Mouse (Mus musculus): Measurements from ENCODE around the gene Gria4.
A peak's percentile ranks its signal among the peaks of the same experiment; 100 is the strongest.
"Not testable (repeated sequence)": the region's sequence is repeated elsewhere in the genome, so short reads cannot be mapped to it uniquely, and the experiment has no call there.

Gria4 gene

GRCm38 (mm10) chr9:4555415-4555959 is 240.5 kb downstream of the Gria4 start:
- no peak for DNase-seq

DNA sequence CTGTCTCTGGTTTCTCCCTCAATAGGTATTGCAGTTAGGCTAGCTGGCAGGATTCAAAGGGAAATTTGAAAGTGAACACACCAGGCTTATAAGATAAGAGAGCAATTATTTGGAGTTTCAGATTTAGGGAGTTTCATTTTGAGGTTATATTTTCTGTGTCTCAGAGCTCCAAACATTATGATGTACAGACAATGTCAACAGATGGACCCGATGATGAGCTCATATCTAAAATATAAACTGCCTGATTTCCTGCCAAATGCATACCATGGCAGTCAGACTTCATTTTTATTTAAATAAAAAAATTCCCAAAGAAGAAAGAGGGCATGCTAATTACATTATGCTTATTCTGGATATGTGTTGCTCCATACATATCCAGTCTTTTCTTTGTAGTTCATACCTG is 256.8 kb downstream of the Gria4 start:
- no peak for DNase-seq

- no peak for DNase-seq
Observed at GRCm38 (mm10) chr9:4536514-4537150, 259.4 kb downstream of the Gria4 start.

GRCm38 (mm10) chr9:4514563-4514885 is 281.5 kb downstream of the Gria4 start:
- no peak for DNase-seq

DNA sequence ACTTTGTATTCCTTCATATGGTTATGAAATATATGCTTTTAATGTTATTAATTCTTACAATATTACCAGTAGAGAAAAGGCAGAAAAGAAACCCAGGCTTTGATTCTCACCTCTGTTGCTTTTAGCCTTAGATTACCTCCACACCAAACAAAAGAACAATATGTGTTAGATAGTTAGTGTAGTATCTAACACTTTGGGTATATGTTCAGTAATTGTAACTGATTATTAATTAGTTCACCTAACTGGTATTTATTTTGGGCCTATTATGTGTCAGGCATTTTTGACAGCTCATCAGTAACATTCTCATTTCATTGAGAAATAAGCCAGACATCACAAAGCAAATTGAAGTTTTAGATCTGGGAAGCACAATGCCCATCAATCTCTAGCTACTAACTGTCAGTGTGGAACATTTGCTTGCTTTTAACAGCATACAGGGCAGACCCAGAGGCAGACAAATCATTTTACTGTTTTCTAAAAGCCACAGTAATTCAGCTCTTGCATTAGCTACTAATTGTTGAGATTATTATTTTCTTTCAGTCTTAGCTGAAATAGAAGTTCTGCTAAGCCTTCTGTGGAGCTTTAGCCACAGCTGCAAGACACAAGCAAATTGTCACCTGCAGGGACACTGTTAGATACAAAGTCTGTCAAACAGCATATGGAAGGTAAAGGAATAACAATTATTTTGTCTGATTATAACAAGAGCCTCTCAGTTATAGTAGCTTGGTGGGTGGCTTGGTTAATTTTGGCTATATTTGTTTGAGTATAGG is 282.1 kb downstream of the Gria4 start:
- DNase-seq, result no peak

DNA sequence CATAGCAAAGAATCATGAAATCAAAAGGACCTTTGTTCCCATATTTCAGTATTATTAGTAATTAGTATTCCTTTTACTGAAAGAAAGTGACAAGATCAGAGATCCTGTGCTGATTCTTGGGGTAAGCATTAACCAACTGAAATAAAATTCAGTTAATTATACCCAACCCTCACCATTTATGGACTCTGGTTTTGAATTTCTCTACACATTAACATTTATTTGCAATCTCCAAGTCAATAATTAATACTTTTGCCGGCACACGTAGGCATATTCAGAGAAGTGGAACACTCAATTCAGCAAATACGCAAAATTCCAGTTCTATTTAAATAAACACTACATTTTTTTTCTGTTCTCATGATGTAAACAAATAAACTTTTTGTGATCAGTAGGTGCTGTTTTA is 289.9 kb downstream of the Gria4 start:
- no peak for DNase-seq

DNA sequence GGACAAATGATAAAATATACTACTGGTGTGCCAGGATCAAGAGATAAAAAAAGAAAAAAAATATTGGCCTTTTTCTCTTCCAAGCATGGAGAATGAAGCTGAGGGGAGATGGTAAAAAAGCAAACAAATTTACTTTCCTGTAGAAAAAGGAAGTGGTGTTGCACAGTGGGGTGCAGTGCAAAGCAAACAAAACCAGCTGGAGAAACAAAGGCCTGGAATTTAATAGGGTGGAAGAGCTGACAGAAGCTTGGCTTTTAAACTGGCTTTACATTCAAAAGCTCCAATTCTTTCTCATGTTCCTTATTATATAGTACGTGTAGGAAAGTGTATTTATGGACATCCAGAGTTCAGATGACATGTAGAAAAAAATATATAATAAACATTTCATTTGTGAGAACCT is 290.9 kb downstream of the Gria4 start:
- DNase-seq, result no peak

- DNase-seq, result no peak
Observed at GRCm38 (mm10) chr9:4486428-4486827, 309.6 kb downstream of the Gria4 start.

GRCm38 (mm10) chr9:4484502-4484901 is 311.5 kb downstream of the Gria4 start:
- DNase-seq, result no peak

GRCm38 (mm10) chr9:4470791-4471190 is 325.2 kb downstream of the Gria4 start:
- DNase-seq, result no peak

- no peak for DNase-seq
Observed at GRCm38 (mm10) chr9:4459456-4460070, 336.5 kb downstream of the Gria4 start.

DNA sequence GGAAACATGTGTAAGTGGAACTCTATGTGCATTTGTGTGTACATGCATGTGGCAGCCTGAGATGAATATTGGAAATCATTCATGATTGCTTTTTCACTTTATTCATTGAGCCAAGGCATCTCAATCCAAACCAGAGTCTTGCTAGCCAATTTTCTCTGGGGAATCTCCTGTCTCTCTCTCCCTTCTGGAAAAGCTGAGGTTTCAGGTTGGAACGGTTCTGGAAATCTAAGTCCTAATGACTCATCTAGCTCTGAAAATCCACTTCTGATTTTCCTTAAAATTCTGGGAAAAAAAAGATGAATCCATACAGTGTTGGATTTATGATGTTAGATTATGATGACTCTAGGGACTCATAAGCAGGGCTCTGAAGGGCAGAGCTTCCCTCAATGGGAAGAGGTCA is 337.8 kb downstream of the Gria4 start:
- no peak for DNase-seq

GRCm38 (mm10) chr9:4457644-4458043 is 338.4 kb downstream of the Gria4 start:
- no peak for DNase-seq

DNA sequence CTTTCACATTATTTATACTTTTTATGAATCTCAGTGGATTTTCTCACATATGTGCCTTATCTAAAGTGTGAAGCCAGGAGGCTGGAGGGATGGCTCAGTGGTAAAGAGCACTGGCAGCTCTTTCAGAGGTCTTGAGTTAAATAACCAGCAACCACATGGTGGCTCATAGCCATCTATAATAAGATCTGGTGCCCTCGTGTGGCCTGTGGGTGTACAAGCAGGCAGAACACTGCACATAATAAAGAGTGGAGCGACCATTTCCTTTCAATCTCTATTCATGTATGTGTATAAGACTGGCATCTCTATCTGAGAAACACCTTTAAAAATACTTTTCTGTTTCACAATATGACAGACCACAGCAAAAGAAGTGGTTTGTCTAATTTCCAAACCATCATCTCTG is 353.1 kb downstream of the Gria4 start:
- peak; percentile 38 for DNase-seq

GRCm38 (mm10) chr9:4400801-4401200 is 395.2 kb downstream of the Gria4 start:
- DNase-seq, result not testable (repeated sequence)

DNA sequence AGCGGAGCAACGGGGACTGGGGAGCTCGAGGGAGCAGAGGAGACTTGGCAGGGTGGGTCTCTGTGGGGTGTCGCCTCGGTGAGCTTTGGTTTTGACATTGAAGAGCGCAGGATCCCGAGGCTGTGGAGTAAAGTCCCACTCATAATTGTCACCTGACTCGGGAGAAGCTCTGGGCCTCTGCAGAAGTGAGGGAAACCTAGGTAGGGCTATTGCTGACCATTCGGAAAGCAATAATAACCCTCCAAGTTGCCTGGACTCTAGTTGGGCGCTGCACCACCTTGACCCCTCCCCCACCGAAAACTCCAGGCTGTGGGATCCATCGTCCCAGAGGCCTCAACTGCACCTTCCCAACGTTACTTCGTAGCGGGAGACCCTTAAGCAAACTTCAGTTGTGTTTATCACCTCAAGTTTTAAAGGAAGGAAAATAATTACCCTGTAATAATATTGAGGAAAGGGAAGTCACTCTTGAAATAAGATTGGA is 419.4 kb downstream of the Gria4 start:
- DNase-seq, result no peak

DNA sequence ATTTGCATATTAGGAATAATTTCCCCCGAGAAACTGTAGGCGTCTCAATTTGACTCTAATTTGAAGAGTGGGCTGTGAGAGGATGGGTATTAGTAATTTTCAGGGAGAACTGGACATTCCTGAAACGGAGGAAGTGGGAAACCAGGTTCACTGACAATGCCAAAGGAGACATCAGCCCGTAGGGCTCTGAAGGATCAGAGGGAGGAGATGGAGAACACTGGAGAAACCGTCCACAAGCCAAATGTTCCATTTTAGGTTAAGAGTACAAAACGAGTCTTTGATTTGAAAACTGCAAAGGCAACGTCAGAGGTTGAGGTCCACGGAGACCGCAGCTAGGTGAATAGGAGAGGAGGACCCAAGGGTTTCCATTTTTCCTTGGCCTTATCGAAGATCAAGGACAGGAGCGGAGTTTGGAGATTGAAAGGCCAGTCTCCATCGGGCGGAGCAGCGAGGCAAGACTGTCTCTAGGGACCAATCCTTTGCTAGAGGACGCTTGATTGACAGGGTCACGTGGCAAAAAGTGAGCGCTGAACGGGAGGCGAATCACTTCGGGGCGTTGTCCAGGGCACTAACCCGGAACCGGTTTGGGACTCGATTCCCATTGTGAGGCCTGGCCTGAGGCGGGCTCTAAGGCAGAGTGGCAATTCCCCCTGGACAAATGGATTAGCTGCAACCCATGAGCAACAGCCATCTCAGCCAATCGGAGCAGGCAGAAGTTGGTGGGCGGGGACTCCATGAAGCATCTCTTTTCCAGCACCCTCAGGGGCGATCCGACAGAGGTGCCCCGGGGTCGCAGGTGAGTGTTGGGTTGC is 420.0 kb downstream of the Gria4 start, which contains the start of gene Msantd4:
Gene Msantd4 (plus strand): TSS at position 735 of the 812 bp plus-strand sequence.
- DNase-seq, result peak; percentile 91

Measured in right cerebral cortex, postnatal 4 days (tissue).